Mouse (Mus musculus) layer of hippocampus, adult 2 months (tissue): ENCODE measurements at regions not wholly inside any gene's neighbourhood (a gene's known extent, or its start where the extent isn't known, plus 50 kb on each side); places are given as distances from the start of the nearest gene placed in this dataset.

Experiments used
- DNase-seq, 2 experiments: peaks; one replicate each; pipeline ENCODE4 v3.0.0; 2022; ENCODE audit warnings: low spot score in 2 of 2
- H3K27ac ChIP-seq: fragments of 200-600 bp; 2 replicates; pipeline ENCODE4 v1.8.1; 2022
- H3K4me3 ChIP-seq: fragments of 200-600 bp; 2 replicates; pipeline ENCODE4 v1.8.1; 2022; ENCODE audit warnings: mild to moderate bottlenecking
- CTCF ChIP-seq: fragments of 200-600 bp; conservative IDR thresholded peaks from 2 replicates; pipeline ENCODE4 v1.8.1; 2022; ENCODE audit warnings: antibody characterized with exemption, mild to moderate bottlenecking, moderate library complexity

- DNase-seq, result peak in 1 of 2 experiments; percentile 21
- Histone ChIP-seq H3K4me3 (peak overlapping the region; percentile 16; the same call in 1 of the 2 replicates), H3K27ac (peak overlapping the region; percentile 76)
- TF ChIP-seq CTCF, result no peak
These were observed 135.4 kb upstream of the Ankrd55 start for GRCm38 (mm10) chr13:112152614-112153550.

GRCm38 (mm10) chr13:112153681-112154127, 134.5 kb upstream of the Ankrd55 start:
- Histone ChIP-seq H3K4me3 (no peak overlapping the region), H3K27ac (peak overlapping the region; percentile 76)
- no peak for DNase-seq
- no peak for TF ChIP-seq CTCF

DNA sequence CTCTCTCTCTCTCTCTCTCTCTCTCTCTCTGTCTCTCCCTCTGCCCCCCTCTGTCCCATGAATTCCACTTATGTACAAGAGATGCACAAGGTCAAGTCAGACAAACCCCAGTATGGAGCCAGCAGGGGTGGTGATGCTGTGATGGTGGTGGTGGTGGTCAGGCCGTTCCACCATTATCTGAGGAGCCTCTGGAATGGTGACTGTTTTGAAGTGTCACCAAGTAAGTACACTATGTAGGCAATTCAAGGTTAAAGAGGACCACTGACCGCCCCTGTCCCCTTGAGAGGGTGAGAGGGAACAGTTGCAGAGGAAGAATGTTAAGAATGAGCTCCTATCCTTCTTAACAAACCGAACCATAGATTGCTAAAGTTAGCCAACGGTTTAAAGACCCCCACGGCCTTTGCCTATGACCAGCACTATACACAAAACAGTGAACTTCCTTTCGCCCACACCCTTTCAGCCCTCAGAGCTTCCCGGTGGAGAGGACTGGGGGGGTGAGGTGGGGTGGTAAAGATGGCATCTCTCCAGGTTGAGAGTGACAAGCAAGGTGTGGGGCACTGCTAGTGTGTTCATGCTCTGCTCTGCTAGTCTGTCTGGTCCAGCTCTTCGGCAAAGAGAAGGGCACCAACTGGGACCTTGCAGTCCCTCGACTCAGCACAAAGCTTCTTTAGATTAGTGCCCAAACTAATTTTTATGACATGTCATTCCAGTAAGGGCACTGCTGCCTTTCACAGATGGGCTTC, 128.7 kb upstream of the Ankrd55 start:
- DNase-seq, result no peak
- no peak overlapping the region for H3K27ac ChIP-seq
- no peak for TF ChIP-seq CTCF
- no peak overlapping the region for H3K4me3 ChIP-seq

- no peak overlapping the region for H3K4me3 ChIP-seq
- DNase-seq, result peak; percentile 5 to 19
- no peak overlapping the region for H3K27ac ChIP-seq
- TF ChIP-seq CTCF, result no peak
These were observed 128.0 kb upstream of the Ankrd55 start for GRCm38 (mm10) chr13:112160173-112160641.

DNA sequence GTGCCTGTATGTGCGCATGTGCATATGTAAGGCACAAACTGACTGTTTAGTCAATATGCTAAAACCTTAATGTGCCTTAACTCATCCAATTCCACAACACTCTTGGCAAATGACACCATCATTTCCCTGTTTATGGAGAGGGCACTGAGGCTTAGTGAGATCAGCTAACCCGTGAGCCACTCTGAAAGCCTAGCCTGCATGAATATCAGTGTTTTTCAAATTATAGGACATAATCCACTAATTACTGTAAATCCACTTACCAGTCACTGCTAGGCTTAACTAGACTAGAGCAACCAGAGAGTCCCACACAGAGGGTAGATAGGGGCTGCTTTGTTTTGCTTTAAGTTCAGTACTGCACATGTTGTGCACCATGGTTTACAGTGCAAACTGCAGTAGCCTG, 127.5 kb upstream of the Ankrd55 start:
- H3K4me3 ChIP-seq, result no peak overlapping the region
- no peak overlapping the region for H3K27ac ChIP-seq
- no peak for TF ChIP-seq CTCF
- no peak for DNase-seq

DNA sequence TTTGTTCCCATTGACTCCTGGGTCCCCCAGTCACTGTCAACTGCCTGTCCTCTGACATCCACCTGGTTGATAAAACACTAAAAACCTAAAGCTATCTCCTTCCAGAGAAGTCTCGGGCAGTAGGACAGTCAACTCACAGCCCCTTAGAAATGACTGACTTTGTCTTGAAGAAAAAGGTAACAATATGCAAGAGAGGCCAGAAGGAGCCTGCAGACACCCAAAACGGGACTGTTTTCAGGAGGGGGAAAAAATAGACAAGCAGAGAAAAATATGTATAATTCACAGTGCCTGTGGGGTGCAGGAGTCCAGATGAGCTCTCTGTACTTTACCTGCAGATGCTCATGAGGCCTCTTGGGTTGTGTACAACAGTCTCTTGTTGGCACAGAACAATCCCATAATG, 126.4 kb upstream of the Ankrd55 start:
- Histone ChIP-seq H3K27ac (no peak overlapping the region), H3K4me3 (no peak overlapping the region)
- TF ChIP-seq CTCF, result no peak
- DNase-seq, result no peak

DNA sequence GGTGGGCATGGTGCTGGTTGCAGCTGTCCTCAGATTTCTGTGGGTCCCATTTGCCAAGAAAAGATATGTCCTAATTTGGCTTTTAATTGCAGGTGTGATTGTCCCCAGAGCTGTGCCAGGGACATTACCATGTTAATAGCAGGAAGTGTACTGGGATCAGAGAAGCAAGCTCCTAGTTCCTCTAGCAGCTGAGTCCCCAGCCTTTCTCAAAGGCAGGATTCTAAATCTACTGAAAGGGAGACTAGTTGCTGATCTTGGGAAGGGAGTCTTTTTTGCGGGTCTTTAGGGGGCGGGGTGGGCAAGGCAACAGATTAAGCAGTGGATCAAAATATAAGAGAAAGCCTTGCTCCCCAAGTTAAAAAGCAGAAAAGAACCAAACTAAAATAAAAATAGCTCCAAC, 122.3 kb upstream of the Ankrd55 start:
- Histone ChIP-seq H3K27ac (peak overlapping the region; percentile 79), H3K4me3 (no peak overlapping the region)
- no peak for TF ChIP-seq CTCF
- no peak for DNase-seq

GRCm38 (mm10) chr13:112166338-112166802, 121.9 kb upstream of the Ankrd55 start:
- peak in 1 of 2 experiments; percentile 54 for DNase-seq
- H3K4me3 ChIP-seq, result no peak overlapping the region

GRCm38 (mm10) chr13:112168468-112168867, 119.8 kb upstream of the Ankrd55 start:
- no peak for DNase-seq
- no peak overlapping the region for H3K4me3 ChIP-seq
- H3K27ac ChIP-seq, result no peak overlapping the region
- no peak for TF ChIP-seq CTCF

More at GRCm38 (mm10) chr13:112166338-112166802, 121.9 kb upstream of the Ankrd55 start:
- peak; percentile 16; the same call in 1 of the 2 replicates for TF ChIP-seq CTCF
- H3K27ac ChIP-seq, result peak overlapping the region; percentile 79

GRCm38 (mm10) chr13:112170872-112171271, 117.4 kb upstream of the Ankrd55 start:
- H3K4me3 ChIP-seq, result no peak overlapping the region
- no peak for TF ChIP-seq CTCF
- DNase-seq, result no peak
- H3K27ac ChIP-seq, result no peak overlapping the region

DNA sequence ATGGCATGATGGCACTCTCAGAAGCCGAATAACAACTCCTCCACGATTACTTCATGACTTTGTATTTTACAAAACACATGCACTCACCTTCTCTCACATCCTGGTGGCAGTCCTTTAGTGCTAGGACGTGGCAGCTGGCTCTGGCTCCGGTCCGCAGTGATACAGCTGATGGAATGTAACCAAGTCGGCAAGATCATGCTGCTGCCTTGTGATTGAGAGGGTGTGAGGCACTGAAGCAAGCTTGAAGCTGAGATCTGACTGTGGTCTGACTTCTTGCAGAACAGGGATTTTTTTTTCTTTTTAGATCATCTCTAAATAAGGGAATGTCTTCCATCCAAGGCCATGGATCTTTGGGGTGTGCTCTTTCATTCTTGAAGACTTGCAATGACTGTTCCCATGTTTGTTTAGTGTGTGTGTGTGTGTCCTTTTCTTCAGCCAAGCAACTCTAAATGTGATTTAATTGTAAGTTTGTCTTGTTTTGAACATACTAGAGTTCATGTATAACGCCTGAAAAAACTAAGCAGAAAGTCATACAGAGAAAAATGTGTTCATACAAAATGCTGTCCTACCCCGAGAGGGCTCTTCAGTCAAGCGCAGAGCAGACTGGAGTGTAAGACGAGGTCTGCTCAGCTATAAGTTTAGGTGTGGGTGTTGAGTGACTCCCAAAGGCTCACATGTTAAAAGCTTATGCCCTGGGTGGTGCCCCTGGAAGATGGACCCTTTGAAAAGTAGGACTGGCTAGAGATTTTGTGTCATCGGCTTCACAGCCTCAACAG, 116.1 kb upstream of the Ankrd55 start:
- no peak for DNase-seq
- TF ChIP-seq CTCF, result no peak
- Histone ChIP-seq H3K27ac (no peak overlapping the region), H3K4me3 (no peak overlapping the region)

GRCm38 (mm10) chr13:112173973-112174372, 114.3 kb upstream of the Ankrd55 start:
- DNase-seq, result no peak
- Histone ChIP-seq H3K4me3 (no peak overlapping the region), H3K27ac (no peak overlapping the region)
- TF ChIP-seq CTCF, result no peak
